Mouse (Mus musculus) kidney, adult 9 months (tissue): ENCODE measurements around the gene Sel1l.
"Not testable (repeated sequence)": the region's sequence is repeated elsewhere in the genome, so short reads cannot be mapped to it uniquely, and the experiment has no call there.

Experiments
- DNase-seq: peaks from one replicate; pipeline ENCODE4 v3.0.0; 2022

The Sel1l gene

GRCm38 (mm10) chr12:91815990-91816389 is 33.0 kb downstream of the Sel1l start:
- peak; percentile 55 for DNase-seq

- DNase-seq: no peak
Observed at GRCm38 (mm10) chr12:91815552-91815951, 33.4 kb downstream of the Sel1l start.

GRCm38 (mm10) chr12:91808911-91809310 is 40.0 kb downstream of the Sel1l start:
- DNase-seq: no peak

GRCm38 (mm10) chr12:91807761-91808160 is 41.2 kb downstream of the Sel1l start:
- DNase-seq: no peak

- DNase-seq: no peak
Observed at GRCm38 (mm10) chr12:91807095-91807494, 41.9 kb downstream of the Sel1l start.

GRCm38 (mm10) chr12:91804262-91804661 is 44.7 kb downstream of the Sel1l start:
- DNase-seq: no peak

GRCm38 (mm10) chr12:91803207-91803932 is 45.6 kb downstream of the Sel1l start:
- no peak for DNase-seq

GRCm38 (mm10) chr12:91802586-91803206 is 46.3 kb downstream of the Sel1l start:
- DNase-seq: no peak

- no peak for DNase-seq
Observed at GRCm38 (mm10) chr12:91800861-91801385, 48.0 kb downstream of the Sel1l start.

- DNase-seq: no peak
Observed at GRCm38 (mm10) chr12:91799821-91800335, 49.1 kb downstream of the Sel1l start.

GRCm38 (mm10) chr12:91799379-91799773 is 49.6 kb downstream of the Sel1l start:
- DNase-seq: peak; percentile 50

- no peak for DNase-seq
Observed at GRCm38 (mm10) chr12:91798720-91799378, 50.1 kb downstream of the Sel1l start.

GRCm38 (mm10) chr12:91796774-91797173 is 52.2 kb downstream of the Sel1l start:
- DNase-seq: peak; percentile 45

GRCm38 (mm10) chr12:91793266-91793665 is 55.7 kb downstream of the Sel1l start:
- DNase-seq: no peak

GRCm38 (mm10) chr12:91791822-91792221 is 57.1 kb downstream of the Sel1l start:
- no peak for DNase-seq

GRCm38 (mm10) chr12:91789801-91790200 is 59.2 kb downstream of the Sel1l start:
- DNase-seq: peak; percentile 79

GRCm38 (mm10) chr12:91788446-91788845 is 60.5 kb downstream of the Sel1l start:
- not testable (repeated sequence) for DNase-seq

- no peak for DNase-seq
Observed at GRCm38 (mm10) chr12:91787959-91788437, 61.0 kb downstream of the Sel1l start, which contains the start of gene Ston2. Gene Ston2 (minus strand): TSS chr12:91788387.

GRCm38 (mm10) chr12:91786355-91786754 is 62.6 kb downstream of the Sel1l start:
- no peak for DNase-seq

- DNase-seq: no peak
Observed at GRCm38 (mm10) chr12:91781432-91781831, 67.5 kb downstream of the Sel1l start.

- no peak for DNase-seq
Observed at GRCm38 (mm10) chr12:91780531-91780930, 68.4 kb downstream of the Sel1l start.

GRCm38 (mm10) chr12:91779004-91779365 is 70.0 kb downstream of the Sel1l start:
- peak; percentile 90 for DNase-seq
